Mouse (Mus musculus) right cerebral cortex, postnatal 14 days (tissue): ENCODE data around the gene Chst10.

Experiments
- DNase-seq: peaks from one replicate; pipeline ENCODE4 v3.0.0; 2022

The Chst10 gene

DNA sequence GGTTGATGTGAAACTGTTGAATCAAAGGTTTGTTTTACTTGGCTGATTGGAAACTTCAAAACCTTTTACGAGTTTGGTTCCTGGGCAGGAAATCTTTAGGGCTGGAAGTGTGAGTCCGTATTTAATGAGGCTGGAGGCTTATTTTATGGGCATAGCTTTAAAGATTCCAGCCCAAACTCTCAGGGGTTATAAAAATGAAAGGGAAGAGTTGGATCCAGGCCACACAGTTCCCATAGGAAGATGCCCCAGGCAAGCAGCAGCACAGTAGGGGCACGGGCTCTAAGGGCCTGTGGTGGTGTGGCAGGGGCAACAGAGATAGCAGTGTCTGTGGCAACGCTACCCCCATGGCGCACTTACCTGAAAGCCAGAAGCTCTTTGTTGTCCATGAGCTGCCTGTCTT, 31.7 kb downstream of the Chst10 start:
- no peak for DNase-seq

GRCm38 (mm10) chr1:38864341-38864740, 33.6 kb downstream of the Chst10 start:
- no peak for DNase-seq

GRCm38 (mm10) chr1:38862213-38862612, 35.7 kb downstream of the Chst10 start:
- DNase-seq, result peak; percentile 67

GRCm38 (mm10) chr1:38860867-38861524, 37.0 kb downstream of the Chst10 start:
- no peak for DNase-seq

DNA sequence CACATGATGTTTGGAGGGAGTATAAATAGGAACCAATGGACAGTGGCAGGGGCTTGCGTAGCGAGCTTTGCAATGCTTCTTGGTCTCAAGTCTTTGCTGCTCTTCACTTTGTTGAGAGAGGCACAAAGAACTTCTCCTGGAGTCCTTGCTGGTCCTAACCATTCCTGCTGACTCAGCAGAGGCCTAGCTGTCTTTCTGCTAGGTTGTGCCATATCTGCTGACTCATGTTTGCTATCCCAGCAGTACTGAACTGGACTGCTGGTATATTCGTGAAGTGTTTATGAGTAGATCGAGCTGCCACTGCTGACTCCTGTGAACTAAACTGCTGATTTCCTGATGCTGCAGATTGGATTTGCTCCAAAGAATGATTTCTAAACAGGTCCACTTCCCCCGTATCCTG, 37.8 kb downstream of the Chst10 start:
- DNase-seq, result no peak

GRCm38 (mm10) chr1:38856196-38856595, 41.8 kb downstream of the Chst10 start:
- DNase-seq, result peak; percentile 75

- no peak for DNase-seq
Observed at GRCm38 (mm10) chr1:38852250-38852649, 45.7 kb downstream of the Chst10 start.

DNA sequence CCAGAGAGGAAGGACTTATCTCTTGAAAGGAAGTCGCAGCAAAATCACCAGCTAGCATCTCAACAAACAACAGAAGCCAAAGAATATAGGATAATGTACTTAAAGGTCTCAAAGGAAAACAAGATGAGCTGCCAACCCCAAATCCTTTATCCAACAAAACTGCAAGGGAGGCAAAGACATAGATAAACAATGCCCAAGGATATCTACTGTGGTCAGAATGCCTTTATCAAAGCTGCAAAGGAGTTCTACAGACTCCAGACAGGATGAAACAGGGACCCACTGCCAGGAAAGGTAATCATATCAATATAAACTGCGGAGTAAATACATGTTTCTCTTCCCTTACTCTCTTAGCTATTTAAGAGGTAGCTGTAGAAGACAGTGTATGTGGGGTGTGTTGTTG, 47.3 kb downstream of the Chst10 start:
- DNase-seq, result no peak

- no peak for DNase-seq
Observed at GRCm38 (mm10) chr1:38848451-38849289, 49.3 kb downstream of the Chst10 start.

DNA sequence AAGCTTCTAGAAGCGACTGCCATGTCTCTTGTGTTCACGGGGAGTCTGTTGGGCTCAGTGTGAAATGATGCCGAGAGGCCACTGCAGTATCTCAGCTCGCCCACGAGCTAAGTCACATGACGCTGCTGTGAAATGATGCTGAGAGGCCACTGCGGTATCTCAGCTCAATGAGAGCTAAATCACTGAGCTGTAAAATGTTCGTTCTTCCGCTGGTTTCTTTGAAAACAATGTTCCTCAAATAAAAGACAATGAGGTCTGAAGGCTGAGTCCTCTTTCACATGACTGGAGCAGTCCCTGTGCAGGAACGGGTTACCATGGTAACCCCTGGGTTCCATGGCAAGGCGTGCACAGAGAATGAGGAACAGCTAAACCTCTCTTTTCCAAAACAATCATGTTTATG, 50.0 kb downstream of the Chst10 start:
- peak; percentile 30 for DNase-seq

DNA sequence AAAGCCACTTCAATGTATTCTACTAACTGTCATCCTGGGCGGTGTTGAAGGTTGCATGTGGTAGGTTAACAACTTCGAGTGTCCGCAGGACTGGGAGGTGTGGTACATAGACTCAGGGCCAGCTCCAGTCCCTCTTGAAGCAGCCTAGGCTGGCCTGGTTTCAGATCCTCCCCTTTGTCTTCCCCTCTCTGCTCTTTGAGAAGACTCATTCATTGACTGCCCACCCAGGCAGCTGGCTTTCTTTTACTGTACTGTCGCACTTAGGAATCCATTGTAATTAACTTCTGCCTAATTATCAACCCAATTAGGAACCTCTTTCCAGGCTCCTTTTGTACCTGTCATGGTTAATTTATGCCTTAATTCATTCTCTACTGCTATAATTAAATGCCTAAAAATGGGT, 54.7 kb downstream of the Chst10 start:
- DNase-seq, result no peak

GRCm38 (mm10) chr1:38842861-38843260, 55.1 kb downstream of the Chst10 start:
- DNase-seq, result no peak

GRCm38 (mm10) chr1:38839944-38840343, 58.0 kb downstream of the Chst10 start:
- DNase-seq, result no peak

DNA sequence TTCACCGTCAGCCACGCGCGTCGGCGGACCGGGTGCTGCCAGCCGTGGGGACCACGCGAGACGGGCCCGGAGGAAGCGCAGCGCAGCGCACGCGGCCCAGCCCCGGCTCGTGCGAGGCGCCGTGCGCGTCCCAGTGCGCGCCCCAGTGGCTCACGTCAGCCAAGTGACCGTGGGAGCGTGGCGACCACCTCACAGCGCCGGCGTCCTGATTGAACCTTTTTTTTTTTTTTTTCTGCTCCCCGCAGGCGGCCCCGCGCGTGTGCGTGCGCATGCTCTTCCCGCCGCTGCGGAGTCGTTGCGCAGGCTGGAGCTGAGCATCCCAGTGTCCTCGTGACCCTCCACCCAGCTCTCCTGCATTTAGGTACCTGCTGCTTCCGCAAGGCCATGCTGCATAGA, 61.5 kb downstream of the Chst10 start, which contains the start of gene Lonrf2:
Gene Lonrf2 (minus strand): TSS at position 235 of the 396 bp plus-strand sequence.
- DNase-seq, result peak; percentile 87

- DNase-seq, result peak; percentile 59
Observed at GRCm38 (mm10) chr1:38835568-38836476, 62.1 kb downstream of the Chst10 start.

GRCm38 (mm10) chr1:38834899-38835298, 63.1 kb downstream of the Chst10 start:
- no peak for DNase-seq

DNA sequence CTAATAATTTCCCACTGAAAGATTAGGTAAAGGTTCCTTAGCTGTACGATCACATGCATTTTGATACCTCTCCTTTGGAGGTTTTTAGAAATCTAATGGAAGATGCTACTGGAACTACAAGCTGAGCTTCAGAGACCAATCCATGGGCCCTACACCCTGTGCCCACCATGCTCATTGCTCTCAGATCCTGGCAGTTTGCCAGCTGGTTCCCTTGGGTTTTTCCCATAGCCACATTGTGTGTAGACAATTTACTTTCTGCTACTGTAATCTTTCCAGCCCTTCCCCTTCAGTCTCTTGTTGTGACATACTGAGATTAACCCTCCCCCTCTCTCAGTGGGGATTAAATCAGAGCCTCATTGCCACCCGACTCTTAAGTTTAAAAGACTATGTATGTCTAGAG, 73.0 kb downstream of the Chst10 start:
- DNase-seq, result no peak

- no peak for DNase-seq
Observed at GRCm38 (mm10) chr1:38823851-38824250, 74.1 kb downstream of the Chst10 start.

GRCm38 (mm10) chr1:38819691-38820090, 78.3 kb downstream of the Chst10 start:
- DNase-seq, result no peak

- DNase-seq, result no peak
Observed at GRCm38 (mm10) chr1:38817671-38818070, 80.3 kb downstream of the Chst10 start.

GRCm38 (mm10) chr1:38817268-38817667, 80.7 kb downstream of the Chst10 start:
- DNase-seq, result no peak

DNA sequence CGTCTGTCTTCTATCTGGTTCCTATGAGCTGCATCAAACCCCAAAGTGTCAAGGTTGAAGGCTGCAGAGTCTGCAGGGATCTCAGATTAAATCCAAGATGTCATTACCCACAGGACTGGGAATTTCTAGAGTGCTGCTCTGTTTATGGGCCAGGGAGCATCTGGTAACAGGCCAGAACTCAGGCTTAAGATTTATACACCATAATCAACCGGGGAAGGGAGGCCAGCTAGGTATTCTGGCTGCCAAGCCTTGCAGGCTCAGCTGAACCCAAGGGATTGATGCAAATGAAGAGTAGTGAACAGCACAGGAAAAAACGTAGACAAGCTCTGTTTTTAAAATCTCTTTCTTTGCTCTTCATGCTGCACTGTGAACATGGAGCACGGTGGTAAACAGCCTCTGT, 81.7 kb downstream of the Chst10 start:
- DNase-seq, result no peak
